Mouse (Mus musculus) neural tube, embryonic 12.5 days (tissue): ENCODE measurements around the gene Tmprss11g. TPM values are rescaled to one million over a fixed set of nuclear protein-coding genes. Genes with fewer than 3 reads are reported as not detected.

Experiments used
- polyA plus RNA-seq: library from polyadenylated mRNA; unstranded; fragments of >200 nt; fragmentation: Nextera tagmentation; extraction: Ambion mirVana; gene quantifications from 2 replicates; pipeline ENCODE4 v1.2.1, GENCODE M21; 2016

The Tmprss11g gene
- polyA plus RNA-seq, 1 experiment from 2014 or later: not detected

Other genes with a start within 250 kb of the Tmprss11g start
- gene Tmprss11c, start 229.3 kb downstream of the Tmprss11g start, polyA plus RNA-seq: not detected in 2 replicates
- gene Tmprss11d, start 145.2 kb downstream of the Tmprss11g start, polyA plus RNA-seq: 0.11 TPM in 1 of 2 replicates, not detected in the other
- not detected in 2 replicates for gene Tmprss11a, start 49.6 kb downstream of the Tmprss11g start, polyA plus RNA-seq
- not detected in 2 replicates for gene Tmprss11f, start 113.8 kb upstream of the Tmprss11g start, polyA plus RNA-seq
- not detected in 2 replicates for gene Tmprss11b, start 157.8 kb upstream of the Tmprss11g start, polyA plus RNA-seq
- gene Tmprss11e, start 227.2 kb upstream of the Tmprss11g start, polyA plus RNA-seq: not detected in 2 replicates